Mouse (Mus musculus) C2C12 (cell line): ENCODE measurements around the gene Dio1.

Experiments used
- CEBPB ChIP-seq: IDR thresholded peaks from one replicate; pipeline ENCODE4 v1.6.1; 2011; ENCODE audit warnings: low read depth, mild to moderate bottlenecking, control low read depth, moderate library complexity
- CTCF ChIP-seq: IDR thresholded peaks from one replicate; pipeline ENCODE4 v1.5.1; 2011; ENCODE audit not compliant: control insufficient read depth, insufficient read depth, insufficient read length
- FOSL1 ChIP-seq: IDR thresholded peaks from one replicate; pipeline ENCODE4 v1.8.0; 2011; ENCODE audit warnings: mild to moderate bottlenecking, low read length; ENCODE audit not compliant: poor library complexity, insufficient read depth, severe bottlenecking
- MYOG ChIP-seq: IDR thresholded peaks from one replicate; pipeline ENCODE4 v1.6.1; 2011; ENCODE audit not compliant: control insufficient read depth, insufficient read length; ENCODE audit errors: extremely low read depth

- TF ChIP-seq CTCF (no peak), MYOG (no peak), FOSL1 (no peak), CEBPB (no peak)
Observed at GRCm38 (mm10) chr4:107299779-107300340, 7.1 kb downstream of the Dio1 start.
